Mouse (Mus musculus): ENCODE measurements around the gene Esp8. TPM values are rescaled to one million over a fixed set of nuclear protein-coding genes. Genes with fewer than 3 reads are reported as not detected.

Gene Esp8
- polyA plus RNA-seq, 2 experiments: not detected

DNA sequence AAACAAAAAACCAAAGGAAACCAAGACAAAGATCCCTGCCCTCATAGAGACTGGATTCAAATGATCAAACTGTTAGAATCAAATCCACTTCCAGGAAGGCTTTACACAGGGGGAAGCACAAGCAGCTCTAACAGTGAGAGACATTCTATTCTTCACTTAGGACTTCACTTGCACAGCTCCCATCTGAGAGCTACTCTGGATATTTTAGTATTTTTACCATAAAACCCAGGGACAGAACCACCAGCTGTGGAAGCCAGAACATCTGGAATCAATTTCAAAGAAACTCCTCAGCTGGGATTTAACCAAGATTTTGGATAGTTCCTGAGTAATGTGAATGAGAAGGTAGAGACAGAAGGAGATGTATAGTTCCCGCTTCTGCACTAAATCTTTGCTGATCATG lies 33.6 kb downstream of the Esp8 start:
- Histone ChIP-seq H3K4me1 (replicated peaks; ENCODE audit: control insufficient read depth in 2 of 2, insufficient read depth in 2 of 2, low read length in 1 of 2) (no peaks in the 10 kb centered on the region), H3K9me3 (ENCODE audit: control insufficient read depth, low read length) (no peaks in the 10 kb centered on the region), H3K9ac (replicated peaks) (no peak overlapping the region), H3K27ac (no peak overlapping the region), H3K36me3 (replicated peaks; ENCODE audit: control insufficient read depth, insufficient read depth, low read depth) (no peaks in the 10 kb centered on the region), H3K4me2 (ENCODE audit: low read depth) (no peak overlapping the region), H3K27me3 (ENCODE audit: control insufficient read depth, insufficient read depth, low read length) (no peaks in the 10 kb centered on the region), H3K4me3 (ENCODE audit: insufficient read depth in 1 of 2, low read depth in 2 of 2, low read length in 2 of 2) (no peak overlapping the region)
- WGBS (ENCODE audit: insufficient replicate concordance): 62% methylated on average over 1 of the region's 1 CpGs
- TF ChIP-seq CTCF (IDR thresholded peaks at IDR 0.05; ENCODE audit: low read depth) (no peak), EP300 (IDR thresholded peaks at IDR 0.05; ENCODE audit: low read depth) (no peak)
- DNase-seq (ENCODE audit: low read depth in 3 of 3, low spot score in 3 of 3): no peak
- ATAC-seq (ENCODE audit: insufficient read depth): no peak

DNA sequence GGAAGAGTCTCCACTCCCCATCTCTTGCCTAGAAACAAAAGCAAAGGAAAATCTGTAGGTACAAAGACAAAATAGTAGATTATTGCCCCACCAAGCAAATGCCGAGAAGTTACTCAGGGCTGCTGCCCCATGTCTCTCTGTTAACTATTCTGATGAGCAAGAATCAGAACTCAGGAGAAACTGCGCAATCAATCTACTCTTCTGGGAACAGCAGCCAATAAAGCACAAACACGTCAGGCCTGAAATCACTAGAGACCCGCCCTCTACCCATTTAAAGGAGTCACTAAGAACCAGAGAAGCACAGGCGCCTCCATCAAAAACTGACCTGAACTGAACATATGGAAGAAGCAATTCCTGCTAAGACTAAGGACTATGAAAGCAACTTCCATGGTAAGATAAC lies 41.4 kb downstream of the Esp8 start, which contains the start of gene Esp6:
Esp6 (plus strand) TSS at position 301 of the 400 bp plus-strand sequence.
- H3K36me3 ChIP-seq (replicated peaks; ENCODE audit: control insufficient read depth, insufficient read depth, low read depth): no peaks in the 10 kb centered on the region
- TF ChIP-seq CTCF (IDR thresholded peaks at IDR 0.05; ENCODE audit: low read depth): no peak
- TF ChIP-seq EP300 (IDR thresholded peaks at IDR 0.05; ENCODE audit: low read depth): no peak
- no peak within 1 kb of the TSS for H3K27ac ChIP-seq
- no peaks in the 10 kb centered on the region for H3K9me3 ChIP-seq (ENCODE audit: control insufficient read depth, low read length)
- DNase-seq (ENCODE audit: low read depth in 3 of 3, low spot score in 3 of 3) (no peak), ATAC-seq (ENCODE audit: insufficient read depth) (no peak)
- no peaks in the 10 kb centered on the region for H3K4me1 ChIP-seq (replicated peaks; ENCODE audit: control insufficient read depth in 2 of 2, insufficient read depth in 2 of 2, low read length in 1 of 2)
- no peak within 1 kb of the TSS for H3K4me3 ChIP-seq (ENCODE audit: insufficient read depth in 1 of 2, low read depth in 2 of 2, low read length in 2 of 2)
- H3K4me2 ChIP-seq (ENCODE audit: low read depth): no peak within 1 kb of the TSS
- no peaks in the 10 kb centered on the region for H3K27me3 ChIP-seq (ENCODE audit: control insufficient read depth, insufficient read depth, low read length)
- H3K9ac ChIP-seq (replicated peaks): no peak within 1 kb of the TSS
- WGBS (ENCODE audit: insufficient replicate concordance): 68% methylated on average over 5 of the region's 5 CpGs

Other genes starting within 250 kb of the Esp8 start
- not detected in 2 replicates for gene Crisp1, start 200.8 kb upstream of the Esp8 start, polyA plus RNA-seq (2012; rRNA removed)
- gene Crisp1, start 200.8 kb upstream of the Esp8 start, polyA plus RNA-seq (2014; fragmentation: Nextera tagmentation; extraction: Ambion mirVana): not detected in 2 replicates
- gene Esp6, start 41.5 kb downstream of the Esp8 start, polyA plus RNA-seq (2012; rRNA removed): not detected in 2 replicates
- gene Esp6, start 41.5 kb downstream of the Esp8 start, polyA plus RNA-seq (2014; fragmentation: Nextera tagmentation; extraction: Ambion mirVana): not detected in 2 replicates
- gene Esp4, start 78.6 kb downstream of the Esp8 start, polyA plus RNA-seq (2012; rRNA removed): not detected in 2 replicates
- not detected in 2 replicates for gene Esp4, start 78.6 kb downstream of the Esp8 start, polyA plus RNA-seq (2014; fragmentation: Nextera tagmentation; extraction: Ambion mirVana)
- not detected in 2 replicates for gene Esp3, start 112.1 kb downstream of the Esp8 start, polyA plus RNA-seq (2012; rRNA removed)
- gene Esp3, start 112.1 kb downstream of the Esp8 start, polyA plus RNA-seq (2014; fragmentation: Nextera tagmentation; extraction: Ambion mirVana): not detected in 2 replicates
- not detected in 2 replicates for gene Esp1, start 207.1 kb downstream of the Esp8 start, polyA plus RNA-seq (2012; rRNA removed)
- not detected in 2 replicates for gene Esp1, start 207.1 kb downstream of the Esp8 start, polyA plus RNA-seq (2014; fragmentation: Nextera tagmentation; extraction: Ambion mirVana)